Mouse (Mus musculus) hindbrain, embryonic 16.5 days (tissue): ENCODE measurements at regions not wholly inside any gene's neighbourhood (a gene's known extent, or its start where the extent isn't known, plus 50 kb on each side); places are given as distances from the start of the nearest gene placed in this dataset.

ENCODE experiments used
- ATAC-seq: fragments of 200-750 bp; cut with Nextera tagmentation; 2 replicates; pipeline ENCODE4 v1.8.0; 2017; ENCODE audit warnings: moderate TSS enrichment, moderate library complexity
- H3K27ac ChIP-seq: fragments of 300-500 bp; sonication (generic); 2 replicates; pipeline ENCODE4 v1.5.1; 2014; ENCODE audit warnings: low read depth, mild to moderate bottlenecking, control low read depth, low read length, moderate library complexity
- H3K27me3 ChIP-seq: fragments of 300-500 bp; sonication (generic); replicated peaks from 2 replicates; pipeline ENCODE4 v1.6.1; 2014; ENCODE audit warnings: low read length; ENCODE audit not compliant: control insufficient read depth, insufficient read depth
- H3K36me3 ChIP-seq: fragments of 300-500 bp; sonication (generic); 2 replicates; pipeline ENCODE4 v1.6.1; 2014; ENCODE audit warnings: mild to moderate bottlenecking, low read length, moderate library complexity, mixed read lengths; ENCODE audit not compliant: control insufficient read depth, insufficient read depth
- H3K4me1 ChIP-seq: fragments of 300-500 bp; sonication (generic); 2 replicates; pipeline ENCODE4 v1.6.1; 2014; ENCODE audit warnings: low read depth, low read length; ENCODE audit not compliant: control insufficient read depth, insufficient read depth
- H3K4me2 ChIP-seq: fragments of 300-500 bp; sonication (generic); 2 replicates; pipeline ENCODE4 v1.6.1; 2014; ENCODE audit warnings: mild to moderate bottlenecking, low read length, control low read depth, moderate library complexity
- H3K4me3 ChIP-seq: fragments of 300-500 bp; sonication (generic); 2 replicates; pipeline ENCODE4 v1.5.1; 2014; ENCODE audit warnings: mild to moderate bottlenecking, low read length, control low read depth, moderate library complexity
- H3K9ac ChIP-seq: fragments of 300-500 bp; sonication (generic); 2 replicates; pipeline ENCODE4 v1.6.1; 2014; ENCODE audit warnings: low read depth, mild to moderate bottlenecking, control low read depth, low read length, moderate library complexity
- H3K9me3 ChIP-seq: fragments of 300-500 bp; sonication (generic); 2 replicates; pipeline ENCODE4 v1.6.1; 2014; ENCODE audit warnings: mild to moderate bottlenecking, low read length, moderate library complexity; ENCODE audit not compliant: control insufficient read depth
- WGBS: fragments of 180-500 bp; shearing (Covaris S2); extraction: QIAGEN DNeasy Blood & Tissue Kit; methylation state at CpG from one replicate; pipeline ENCODE4 v1.1.7; 2014; 5-methylcytosine and 5-hydroxymethylcytosine counted together

DNA sequence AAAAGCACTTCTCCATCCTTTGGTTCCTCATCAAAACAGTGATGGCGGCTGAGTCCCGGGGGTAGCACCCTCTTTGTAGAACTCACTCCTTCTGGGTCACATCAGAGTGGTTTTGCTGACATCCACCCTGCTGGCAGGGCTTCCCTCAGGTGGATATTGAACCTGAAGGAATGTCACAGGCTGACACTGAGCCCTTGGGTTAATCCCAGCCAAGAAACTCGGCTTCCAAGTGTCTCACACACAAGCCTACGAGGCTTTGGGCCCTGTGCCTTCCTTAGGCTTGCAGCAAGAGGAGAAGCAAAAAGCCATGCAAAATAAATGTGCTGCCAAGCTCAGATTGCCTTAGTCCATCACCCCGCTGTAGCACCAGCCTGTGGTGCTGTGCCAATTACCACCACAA is 97.8 kb upstream of the Fut8 start:
- no peak overlapping the region for H3K9ac ChIP-seq
- no peaks in the 10 kb centered on the region for H3K36me3 ChIP-seq
- no peak overlapping the region for H3K27ac ChIP-seq
- H3K4me3 ChIP-seq, result no peak overlapping the region
- H3K27me3 ChIP-seq, result no peaks in the 10 kb centered on the region
- no peak overlapping the region for H3K4me2 ChIP-seq
- no peak for ATAC-seq
- H3K9me3 ChIP-seq, result no peaks in the 10 kb centered on the region
- no peaks in the 10 kb centered on the region for H3K4me1 ChIP-seq
- 80% methylated on average over 5 of the region's 5 CpGs for WGBS

DNA sequence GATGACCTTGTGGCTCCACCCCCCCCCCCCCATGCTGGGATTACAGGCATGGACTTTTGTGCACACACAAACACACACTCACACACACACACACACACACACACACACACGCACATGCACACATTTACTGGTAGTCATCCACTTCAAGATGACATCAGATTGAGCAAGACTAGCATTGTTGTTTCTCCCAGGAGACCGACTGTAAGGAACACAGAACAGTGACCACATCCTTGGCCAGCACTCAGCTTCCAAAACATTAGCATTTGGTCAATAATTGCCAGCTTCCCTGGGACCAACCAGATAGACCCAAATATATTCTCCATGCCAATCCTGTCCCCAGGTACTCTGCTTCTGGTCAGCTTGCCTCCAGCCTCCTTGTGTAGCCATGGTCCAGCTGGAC is 98.2 kb upstream of the Fut8 start:
- no peak for ATAC-seq
- no peak overlapping the region for H3K4me3 ChIP-seq
- 89% methylated on average over 2 of the region's 2 CpGs for WGBS
- no peaks in the 10 kb centered on the region for H3K4me1 ChIP-seq
- H3K9me3 ChIP-seq, result no peaks in the 10 kb centered on the region
- no peak overlapping the region for H3K4me2 ChIP-seq
- H3K27ac ChIP-seq, result no peak overlapping the region
- no peaks in the 10 kb centered on the region for H3K27me3 ChIP-seq
- H3K36me3 ChIP-seq, result no peaks in the 10 kb centered on the region
- no peak overlapping the region for H3K9ac ChIP-seq

DNA sequence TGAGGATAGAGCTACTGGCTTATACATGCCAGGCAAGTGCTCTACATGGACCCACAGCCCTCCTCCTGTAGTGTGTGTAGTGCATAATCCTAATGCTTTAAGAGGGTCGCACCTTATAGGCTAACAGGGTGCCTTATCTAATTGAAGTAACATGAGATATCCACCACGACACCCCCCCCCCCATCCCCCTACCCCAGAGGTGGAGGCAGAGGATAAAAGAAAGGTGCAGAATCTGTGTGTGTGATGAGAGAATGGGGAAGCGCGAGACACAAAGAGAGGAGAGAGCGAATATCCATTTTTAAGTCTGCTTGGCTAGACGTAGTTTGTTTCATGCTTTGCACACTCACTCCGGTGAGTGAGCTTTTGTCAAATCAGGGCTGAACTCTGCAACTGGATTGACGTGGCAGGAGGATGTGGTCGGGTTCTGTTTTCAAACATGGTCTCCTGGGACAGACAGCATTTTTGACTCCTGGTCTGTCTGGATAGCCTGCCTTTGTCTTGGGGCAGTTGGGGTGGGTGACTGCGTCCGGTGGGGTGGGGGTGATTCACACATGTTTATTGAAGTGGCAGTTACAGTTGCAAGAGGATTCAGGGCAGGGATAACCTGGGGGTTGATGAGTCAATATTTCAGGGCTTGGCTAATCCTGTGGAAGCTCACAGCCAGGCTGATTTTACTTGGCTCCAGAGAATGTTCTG is 99.3 kb upstream of the Fut8 start:
- ATAC-seq, result no peak
- Histone ChIP-seq H3K36me3 (no peaks in the 10 kb centered on the region), H3K4me1 (no peaks in the 10 kb centered on the region), H3K9ac (no peak overlapping the region), H3K4me2 (no peak overlapping the region), H3K9me3 (no peaks in the 10 kb centered on the region), H3K4me3 (no peak overlapping the region), H3K27me3 (no peaks in the 10 kb centered on the region), H3K27ac (no peak overlapping the region)
- 81% methylated on average over 11 of the region's 11 CpGs for WGBS

DNA sequence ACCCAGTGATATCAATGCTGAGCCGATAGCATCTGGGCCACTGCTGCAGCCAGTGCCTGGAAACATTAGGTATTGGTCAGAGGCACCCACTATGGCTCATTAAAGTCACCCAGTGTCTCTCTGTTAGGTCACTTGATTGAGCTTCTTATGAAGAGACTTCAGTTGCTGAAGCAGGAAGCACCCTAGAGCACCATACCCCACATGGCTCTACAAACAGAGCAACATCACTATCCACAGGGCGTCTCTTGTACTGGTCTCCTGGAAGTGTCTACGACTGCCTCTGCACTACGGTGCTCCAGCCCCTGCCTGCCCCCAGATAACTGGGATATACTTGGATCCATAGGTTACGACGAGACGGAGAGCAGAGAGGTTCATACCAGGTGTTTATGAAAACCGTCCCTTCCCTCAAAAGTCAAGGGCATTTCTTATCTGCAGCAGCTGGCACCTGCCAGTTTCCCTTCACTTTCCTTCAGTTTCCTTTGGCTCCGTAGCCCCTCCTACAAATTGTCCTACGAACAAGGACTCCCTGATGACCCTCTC is 100.6 kb upstream of the Fut8 start:
- Histone ChIP-seq H3K4me2 (no peak overlapping the region), H3K4me1 (no peaks in the 10 kb centered on the region), H3K27ac (no peak overlapping the region), H3K36me3 (no peaks in the 10 kb centered on the region), H3K9ac (no peak overlapping the region), H3K27me3 (no peaks in the 10 kb centered on the region), H3K4me3 (no peak overlapping the region), H3K9me3 (no peaks in the 10 kb centered on the region)
- 89% methylated on average over 10 of the region's 10 CpGs for WGBS
- ATAC-seq, result no peak

DNA sequence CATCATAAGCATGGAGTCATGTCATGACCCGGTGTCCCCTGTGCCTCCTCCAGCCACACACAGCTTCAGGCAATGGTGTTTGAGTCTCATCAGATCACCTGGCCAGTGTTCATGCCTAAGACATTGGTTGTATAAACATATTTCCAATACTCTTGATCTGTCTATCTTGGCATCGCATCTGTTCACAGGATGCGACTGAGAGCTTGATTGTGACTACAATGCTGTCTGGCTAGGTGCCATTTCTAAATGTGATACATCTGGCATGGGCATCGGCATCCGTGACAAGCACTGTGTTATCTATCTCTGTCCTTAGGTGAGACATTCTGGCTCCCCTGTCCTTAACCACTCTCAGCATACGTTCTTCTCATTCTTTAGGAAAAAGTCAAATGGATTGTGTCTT is 102.3 kb upstream of the Fut8 start:
- no peaks in the 10 kb centered on the region for H3K27me3 ChIP-seq
- no peak overlapping the region for H3K27ac ChIP-seq
- H3K4me1 ChIP-seq, result no peaks in the 10 kb centered on the region
- WGBS, result 90% methylated on average over 6 of the region's 6 CpGs
- ATAC-seq, result no peak
- no peak overlapping the region for H3K4me2 ChIP-seq
- no peak overlapping the region for H3K4me3 ChIP-seq
- H3K9ac ChIP-seq, result no peak overlapping the region
- no peaks in the 10 kb centered on the region for H3K9me3 ChIP-seq
- H3K36me3 ChIP-seq, result no peaks in the 10 kb centered on the region

DNA sequence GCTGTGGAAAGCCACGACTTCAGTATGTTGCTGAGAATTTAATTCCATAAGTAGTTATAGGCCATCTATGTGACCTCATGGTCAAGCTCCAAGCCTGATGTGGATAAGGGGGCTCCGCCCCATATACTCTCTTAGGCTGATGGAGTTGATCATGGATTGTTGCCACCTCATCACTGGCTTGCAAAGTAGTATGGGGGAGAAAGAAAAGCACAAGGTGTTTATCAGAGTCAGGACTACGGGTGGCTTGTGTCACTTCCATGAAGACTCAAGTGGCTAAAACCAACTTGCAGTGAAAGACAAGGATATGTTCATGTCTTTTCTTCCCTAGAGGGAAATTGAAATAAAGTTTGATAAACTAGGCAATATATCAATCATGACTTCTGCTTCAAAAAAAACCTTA is 102.9 kb upstream of the Fut8 start:
- no peaks in the 10 kb centered on the region for H3K9me3 ChIP-seq
- H3K4me1 ChIP-seq, result no peaks in the 10 kb centered on the region
- 90% methylated on average over 3 of the region's 3 CpGs for WGBS
- H3K4me3 ChIP-seq, result no peak overlapping the region
- no peaks in the 10 kb centered on the region for H3K27me3 ChIP-seq
- no peak for ATAC-seq
- no peaks in the 10 kb centered on the region for H3K36me3 ChIP-seq
- H3K9ac ChIP-seq, result no peak overlapping the region
- no peak overlapping the region for H3K4me2 ChIP-seq
- H3K27ac ChIP-seq, result no peak overlapping the region

DNA sequence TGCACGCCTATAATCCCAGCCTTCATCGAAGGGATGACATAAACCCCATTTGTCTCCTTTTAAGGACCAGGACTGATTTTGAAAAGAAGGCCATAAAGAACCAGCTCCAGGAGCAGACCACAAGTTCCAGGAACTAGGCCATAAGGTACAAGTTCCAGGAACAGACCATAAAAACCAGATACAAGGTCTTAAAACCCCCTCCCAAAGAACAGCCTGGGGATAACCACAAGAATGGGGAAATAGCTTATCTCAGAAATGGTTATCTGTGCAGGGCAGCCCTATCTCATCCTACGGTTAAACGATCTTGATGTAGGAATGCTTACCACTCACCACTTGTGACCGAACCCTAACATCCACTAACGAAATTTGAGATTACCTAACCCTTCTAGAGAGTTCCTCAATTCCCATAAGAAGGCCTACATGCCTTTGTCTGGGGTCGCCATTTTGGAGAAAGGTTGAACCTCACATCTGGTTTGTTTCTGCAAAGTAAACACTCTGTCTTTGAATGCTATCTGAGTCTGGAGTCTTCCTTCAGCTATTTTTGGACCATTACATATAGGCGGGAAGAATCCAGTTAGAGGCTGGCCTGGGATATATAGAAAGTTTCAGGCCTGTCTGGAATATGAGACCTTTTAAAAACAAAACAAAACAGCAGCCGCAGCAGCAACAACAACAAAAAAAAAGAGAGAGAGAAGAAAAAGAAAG is 103.5 kb upstream of the Fut8 start:
- no peaks in the 10 kb centered on the region for H3K9me3 ChIP-seq
- H3K27me3 ChIP-seq, result no peaks in the 10 kb centered on the region
- H3K36me3 ChIP-seq, result no peaks in the 10 kb centered on the region
- 88% methylated on average over 9 of the region's 9 CpGs for WGBS
- H3K27ac ChIP-seq, result no peak overlapping the region
- H3K4me1 ChIP-seq, result no peaks in the 10 kb centered on the region
- no peak for ATAC-seq
- no peak overlapping the region for H3K4me3 ChIP-seq
- H3K4me2 ChIP-seq, result no peak overlapping the region
- no peak overlapping the region for H3K9ac ChIP-seq

DNA sequence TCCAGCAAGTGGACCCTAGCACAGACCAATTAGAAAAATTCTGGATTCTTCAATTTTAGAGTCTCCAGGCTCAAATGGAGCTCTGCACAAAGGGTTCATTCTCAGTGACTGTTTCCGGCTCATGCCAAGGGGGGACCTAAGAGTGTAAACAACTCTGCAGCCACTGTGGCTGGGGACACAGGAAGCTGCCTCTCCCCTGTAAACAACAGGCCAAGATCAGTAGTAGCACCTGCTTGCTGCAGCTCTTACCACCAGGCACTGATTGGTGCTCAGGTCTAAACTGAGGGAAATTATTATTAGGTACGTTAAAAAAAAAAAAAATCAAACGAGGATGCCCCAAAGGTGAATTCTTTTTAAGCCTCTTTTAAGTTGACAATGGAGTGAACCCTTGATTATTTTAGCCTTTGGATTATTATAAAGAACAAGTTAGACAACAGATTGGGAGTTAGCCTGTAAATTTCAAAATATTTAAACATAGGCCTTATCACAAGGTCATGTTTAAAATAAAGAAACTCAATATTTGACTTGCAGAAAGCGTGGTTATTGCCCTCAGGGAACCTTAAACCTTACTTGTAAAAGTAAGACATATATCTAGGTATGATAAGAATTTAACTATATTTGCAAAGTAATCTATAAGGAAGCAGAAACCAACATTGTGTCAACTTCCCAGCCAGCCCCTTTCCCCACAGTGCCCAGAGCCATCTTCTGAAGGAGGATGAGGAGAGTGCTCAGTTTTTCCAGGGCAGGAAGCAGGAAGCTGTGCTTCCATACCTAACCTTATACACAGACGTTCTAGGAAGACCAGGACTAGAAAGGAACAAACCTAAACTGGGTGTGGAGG is 104.2 kb upstream of the Fut8 start:
- Histone ChIP-seq H3K4me1 (no peaks in the 10 kb centered on the region), H3K27me3 (no peaks in the 10 kb centered on the region), H3K9ac (no peak overlapping the region), H3K4me2 (no peak overlapping the region), H3K9me3 (no peaks in the 10 kb centered on the region), H3K27ac (no peak overlapping the region), H3K4me3 (no peak overlapping the region), H3K36me3 (no peaks in the 10 kb centered on the region)
- no peak for ATAC-seq
- 85% methylated on average over 5 of the region's 5 CpGs for WGBS

DNA sequence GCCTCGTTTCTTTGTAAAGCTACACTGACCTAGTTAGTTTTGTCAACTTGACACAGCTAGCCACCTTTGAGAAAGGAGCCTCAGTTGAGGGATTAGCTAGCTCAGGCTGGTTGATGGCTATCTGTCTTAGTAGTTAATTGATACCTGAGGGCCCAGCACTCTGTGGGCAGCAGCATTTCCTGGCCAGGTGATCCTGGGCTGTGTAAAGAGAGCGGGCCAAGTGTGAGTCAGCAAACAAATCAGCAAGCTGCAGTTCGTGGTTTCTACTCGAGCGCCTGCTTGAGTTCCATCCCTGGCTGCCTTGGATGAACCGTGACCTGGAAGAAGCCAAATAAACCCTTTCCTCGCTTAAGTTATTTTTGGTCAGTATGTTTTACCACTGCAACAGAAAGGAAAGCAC is 106.6 kb upstream of the Fut8 start:
- Histone ChIP-seq H3K4me3 (no peak overlapping the region), H3K4me1 (no peaks in the 10 kb centered on the region), H3K27ac (no peak overlapping the region), H3K4me2 (no peak overlapping the region), H3K36me3 (no peaks in the 10 kb centered on the region), H3K27me3 (no peaks in the 10 kb centered on the region), H3K9me3 (peaks cover 4% of the 10 kb centered on the region), H3K9ac (no peak overlapping the region)
- ATAC-seq, result no peak
- 75% methylated on average over 7 of the region's 7 CpGs for WGBS
